Mouse (Mus musculus) skeletal muscle tissue, postnatal 0 days (tissue): ENCODE results near the gene Gpr88. TPM values are rescaled to one million over a fixed set of nuclear protein-coding genes. Genes with fewer than 3 reads are reported as not detected.

Source experiments
- polyA plus RNA-seq: library from polyadenylated mRNA; unstranded; fragments of >200 nt; fragmentation: Nextera tagmentation; extraction: Ambion mirVana; gene quantifications from 2 replicates; pipeline ENCODE4 v1.2.1, GENCODE M21; 2015

Gpr88 gene
- 0.05 and 0.74 TPM in 2 replicates for polyA plus RNA-seq

DNA sequence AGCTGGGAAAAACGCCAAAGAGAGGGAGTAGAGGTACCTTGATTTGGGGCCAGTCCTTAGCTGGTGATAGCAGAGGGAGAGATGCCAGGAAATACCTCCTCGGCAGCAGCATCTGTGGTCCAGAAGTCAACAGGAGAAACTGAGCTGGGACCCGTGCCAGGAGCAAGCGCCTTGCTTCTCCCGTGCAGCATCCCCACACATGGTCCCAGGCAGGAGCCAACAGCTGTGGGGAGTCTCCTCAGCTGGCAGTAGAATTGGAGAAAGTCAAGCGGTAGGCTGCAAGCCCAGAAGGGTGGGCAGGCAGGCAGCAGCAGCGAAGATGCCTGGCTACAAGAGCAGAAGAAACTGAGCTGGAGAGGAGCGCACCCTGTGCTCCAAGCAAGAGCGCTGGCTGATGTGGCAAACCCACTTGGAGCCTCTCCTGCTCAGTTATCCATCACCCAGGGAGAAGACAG is at the start of gene Gpr88:
Gene Gpr88, minus strand, starts transcription at position 427 of the 455 bp plus-strand sequence.

Other genes with a start within 250 kb of the Gpr88 start
- gene Slc30a7, start 246.1 kb downstream of the Gpr88 start, polyA plus RNA-seq, result 12.3 and 14.7 TPM in 2 replicates
- gene Extl2, start 246.0 kb downstream of the Gpr88 start, polyA plus RNA-seq, result 14.9 and 16.1 TPM in 2 replicates
- gene Vcam1, start 123.8 kb downstream of the Gpr88 start, polyA plus RNA-seq, result 18.0 and 19.4 TPM in 2 replicates
- 5.1 and 7.8 TPM in 2 replicates for gene Cdc14a, start 170.5 kb upstream of the Gpr88 start, polyA plus RNA-seq